Mouse (Mus musculus): ENCODE results near the gene Tmem159. TPM values are rescaled to one million over a fixed set of nuclear protein-coding genes. Genes with fewer than 3 reads are reported as not detected.

Tmem159 gene
- polyA plus RNA-seq, 3 experiments from 2014 or later, result 6.7 to 17.8 (median 7.2) TPM

GRCm38 (mm10) chr7:120145191-120145590, 43.0 kb downstream of the Tmem159 start, which contains the start of gene Zp2:
Gene Zp2 (minus strand): TSS chr7:120145291.
- ATAC-seq, result no peak

GRCm38 (mm10) chr7:120150257-120150656, 48.1 kb downstream of the Tmem159 start:
- no peak for ATAC-seq

DNA sequence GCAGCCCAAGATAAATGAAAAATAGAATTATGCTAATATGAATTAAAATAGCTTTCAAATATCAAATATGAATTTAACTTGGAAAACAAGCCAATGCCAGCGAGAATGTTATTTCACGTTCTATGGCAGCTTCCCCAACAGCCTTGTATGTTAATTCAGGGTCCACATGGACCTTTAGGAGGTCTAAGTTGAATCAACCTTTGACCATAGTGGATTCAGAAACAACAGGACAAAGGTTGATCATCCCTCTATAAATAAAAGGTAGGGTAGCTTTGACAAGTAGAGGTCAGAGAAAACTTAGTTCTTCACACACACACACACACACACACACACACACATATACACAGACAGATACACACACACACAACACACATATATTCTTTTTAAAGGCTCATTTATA, 48.7 kb downstream of the Tmem159 start:
- ATAC-seq, result no peak

- ATAC-seq, result no peak
These were observed 54.8 kb downstream of the Tmem159 start for GRCm38 (mm10) chr7:120156841-120157409.

DNA sequence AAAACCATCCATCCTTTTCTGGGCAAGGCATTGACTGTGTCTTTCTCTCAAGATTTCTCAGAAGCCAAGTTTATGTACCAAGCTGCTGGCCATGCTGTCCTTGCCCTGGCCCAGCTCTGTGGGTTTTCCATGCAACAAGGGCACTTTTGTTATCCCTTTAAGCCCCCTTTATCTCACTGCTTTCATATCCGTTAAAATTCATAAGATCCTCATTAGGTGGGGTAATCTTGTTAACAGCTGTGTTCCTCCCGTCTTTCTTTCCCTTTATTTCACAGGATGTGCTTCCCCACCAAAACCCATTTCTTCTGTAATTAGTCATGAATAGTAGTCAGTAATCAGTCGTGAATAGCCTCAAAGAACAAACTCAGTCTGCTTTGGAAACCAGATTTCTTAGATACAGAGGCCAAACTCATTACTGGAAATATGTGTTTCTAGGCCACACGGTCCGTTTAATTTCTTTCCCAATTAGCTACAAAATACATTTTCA, 55.5 kb downstream of the Tmem159 start:
- no peak for ATAC-seq

DNA sequence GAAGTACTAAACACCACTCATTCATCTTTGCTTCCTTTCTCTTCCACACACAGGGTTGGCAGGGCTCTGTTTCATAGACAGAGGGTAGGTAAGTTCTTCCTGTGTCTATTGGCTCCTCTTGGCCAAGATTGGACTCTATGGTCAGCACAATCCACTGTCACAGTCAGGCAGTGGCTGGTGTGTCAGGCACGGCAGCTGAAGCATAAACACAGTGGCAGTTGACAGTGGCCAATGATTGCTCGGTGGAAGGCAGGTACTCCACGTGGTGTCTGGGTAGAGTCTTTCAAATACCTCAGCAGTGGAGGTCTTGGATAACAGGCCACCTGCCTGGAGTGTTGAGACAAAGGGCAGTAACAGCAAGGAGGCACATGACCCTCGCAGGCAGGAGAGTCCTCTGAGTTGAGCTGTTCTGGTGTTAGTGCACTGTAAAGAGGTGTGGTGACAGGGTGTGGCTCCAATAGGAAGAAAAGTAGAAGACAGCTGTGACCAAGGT, 56.0 kb downstream of the Tmem159 start:
- ATAC-seq, result no peak

DNA sequence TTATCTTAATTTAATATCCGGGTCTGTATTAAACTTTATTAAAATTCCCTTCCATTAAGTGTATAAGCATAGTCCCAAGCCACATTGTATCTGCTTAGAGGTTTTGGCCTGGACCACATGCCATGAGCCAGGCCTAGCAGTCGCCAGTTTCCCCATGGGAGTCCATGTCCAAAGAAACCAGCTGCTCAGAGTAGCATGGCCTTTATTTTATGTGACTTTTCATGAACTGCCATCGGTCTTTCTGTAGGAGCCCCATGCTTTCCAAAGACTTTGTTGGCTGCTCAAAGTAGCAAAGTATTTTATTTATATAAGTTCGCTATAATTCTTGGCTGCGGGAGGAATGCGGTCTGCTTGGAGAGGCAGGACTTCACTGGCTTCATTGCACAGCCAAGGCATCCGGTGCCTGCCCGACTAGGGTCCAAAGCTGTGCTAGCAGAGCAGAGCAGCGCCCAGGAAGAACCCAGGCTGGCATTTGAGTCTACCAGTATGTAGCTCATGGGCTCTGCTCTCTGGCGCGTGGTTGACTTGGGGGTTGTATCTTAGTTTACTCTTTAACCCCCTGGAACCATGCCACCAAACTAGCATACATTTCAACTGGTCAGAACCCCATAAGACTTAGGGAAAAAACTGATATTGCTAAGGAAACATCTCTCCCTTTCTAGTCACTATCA, 61.6 kb downstream of the Tmem159 start:
- ATAC-seq, result no peak

Other genes starting within 250 kb of the Tmem159 start
- 10 to 100 TPM; 16.8 to 26.1 (median 17.9) TPM for gene Lyrm1, start 206.5 kb upstream of the Tmem159 start, polyA plus RNA-seq (2017; shearing (Covaris generic))
- gene Dcun1d3, start 206.1 kb upstream of the Tmem159 start, polyA plus RNA-seq (2017; shearing (Covaris generic)), result 1 to 10 TPM; 5.8 to 10.0 (median 9.4) TPM
- gene Dnah3, start 7.1 kb upstream of the Tmem159 start, polyA plus RNA-seq (2017; shearing (Covaris generic)), result under 1 TPM in 1 of 3 experiments, not detected in 2; 0.24 TPM
- gene Zp2, start 42.9 kb downstream of the Tmem159 start, polyA plus RNA-seq (2017; shearing (Covaris generic)), result not detected
- gene Anks4b, start 71.5 kb downstream of the Tmem159 start, polyA plus RNA-seq (2017; shearing (Covaris generic)), result not detected
- gene Crym, start 99.8 kb downstream of the Tmem159 start, polyA plus RNA-seq (2017; shearing (Covaris generic)), result not detected
- not detected for gene Abca14, start 101.6 kb downstream of the Tmem159 start, polyA plus RNA-seq (2017; shearing (Covaris generic))
- gene Abca15, start 226.3 kb downstream of the Tmem159 start, polyA plus RNA-seq (2017; shearing (Covaris generic)), result under 1 TPM in 1 of 3 experiments, not detected in 2; 0.07 TPM